Mouse (Mus musculus) hindlimb bud, embryonic 11.5 days (tissue): Measurements from ENCODE around the gene Map3k7.
A peak's percentile ranks its signal among the peaks of the same experiment; 100 is the strongest.
"Not testable (repeated sequence)": the region's sequence is repeated elsewhere in the genome, so short reads cannot be mapped to it uniquely, and the experiment has no call there.

ENCODE experiments used
- DNase-seq: peaks from one replicate; pipeline ENCODE4 v3.0.0-alpha.2; 2012; ENCODE audit warnings: low read depth, low spot score; ENCODE audit errors: extremely low spot score

Map3k7 gene

GRCm38 (mm10) chr4:31981863-31982262, 18.0 kb downstream of the Map3k7 start:
- no peak for DNase-seq

GRCm38 (mm10) chr4:31993386-31993785, 29.5 kb downstream of the Map3k7 start:
- no peak for DNase-seq

GRCm38 (mm10) chr4:31993865-31994264, 30.0 kb downstream of the Map3k7 start:
- DNase-seq = no peak

GRCm38 (mm10) chr4:32001498-32001897, 37.6 kb downstream of the Map3k7 start:
- no peak for DNase-seq

GRCm38 (mm10) chr4:32004773-32005591, 41.1 kb downstream of the Map3k7 start:
- no peak for DNase-seq

- DNase-seq = no peak
Observed at GRCm38 (mm10) chr4:32007174-32007573, 43.3 kb downstream of the Map3k7 start.

- DNase-seq = no peak
Observed at GRCm38 (mm10) chr4:32008095-32008494, 44.2 kb downstream of the Map3k7 start.

- DNase-seq = no peak
Observed at GRCm38 (mm10) chr4:32010808-32011207, 46.9 kb downstream of the Map3k7 start.

GRCm38 (mm10) chr4:32011218-32011973, 47.5 kb downstream of the Map3k7 start:
- no peak for DNase-seq

GRCm38 (mm10) chr4:32021131-32021530, 57.2 kb downstream of the Map3k7 start:
- DNase-seq = no peak

- no peak for DNase-seq
Observed at GRCm38 (mm10) chr4:32022321-32022720, 58.4 kb downstream of the Map3k7 start.

- DNase-seq = not testable (repeated sequence)
Observed at GRCm38 (mm10) chr4:32024170-32024569, 60.3 kb downstream of the Map3k7 start.

GRCm38 (mm10) chr4:32025105-32025504, 61.2 kb downstream of the Map3k7 start:
- no peak for DNase-seq

GRCm38 (mm10) chr4:32027094-32027493, 63.2 kb downstream of the Map3k7 start:
- DNase-seq = no peak

GRCm38 (mm10) chr4:32037267-32037666, 73.4 kb downstream of the Map3k7 start:
- no peak for DNase-seq

GRCm38 (mm10) chr4:32041741-32042452, 78.0 kb downstream of the Map3k7 start:
- DNase-seq = no peak

GRCm38 (mm10) chr4:32045234-32045633, 81.3 kb downstream of the Map3k7 start:
- no peak for DNase-seq

GRCm38 (mm10) chr4:32049824-32050223, 85.9 kb downstream of the Map3k7 start:
- no peak for DNase-seq

GRCm38 (mm10) chr4:32053171-32053570, 89.3 kb downstream of the Map3k7 start:
- DNase-seq = no peak

GRCm38 (mm10) chr4:32055151-32056052, 91.5 kb downstream of the Map3k7 start:
- peak; percentile 61 for DNase-seq
